Mouse (Mus musculus) stomach, postnatal 0 days (tissue): ENCODE results near the gene H2al1m. TPM values are rescaled to one million over a fixed set of nuclear protein-coding genes. Genes with fewer than 3 reads are reported as not detected.
"Not testable (repeated sequence)": the region's sequence is repeated elsewhere in the genome, so short reads cannot be mapped to it uniquely, and the experiment has no call there.

Experiments
- ATAC-seq: fragments of 200-750 bp; cut with Nextera tagmentation; 2 replicates; pipeline ENCODE4 v1.8.0; 2017; ENCODE audit not compliant: low FRiP score, low TSS enrichment
- DNase-seq: peaks from one replicate; pipeline ENCODE4 v3.0.0-alpha.2; 2016; ENCODE audit warnings: low spot score
- H3K27ac ChIP-seq: fragments of 300-500 bp; sonication (generic); replicated peaks from 2 replicates; pipeline ENCODE4 v1.5.1; 2014; ENCODE audit warnings: mild to moderate bottlenecking, control low read depth
- H3K27me3 ChIP-seq: fragments of 300-500 bp; sonication (generic); 2 replicates; pipeline ENCODE4 v1.6.1; 2014; ENCODE audit warnings: low read length; ENCODE audit not compliant: control insufficient read depth, insufficient read depth
- H3K36me3 ChIP-seq: fragments of 300-500 bp; sonication (generic); 2 replicates; pipeline ENCODE4 v1.6.1; 2014; ENCODE audit warnings: low read length, mixed read lengths; ENCODE audit not compliant: control insufficient read depth, insufficient read depth
- H3K4me1 ChIP-seq: fragments of 300-500 bp; sonication (generic); replicated peaks from 2 replicates; pipeline ENCODE4 v1.6.1; 2014; ENCODE audit warnings: antibody characterized with exemption; ENCODE audit not compliant: control insufficient read depth, insufficient read depth
- H3K4me2 ChIP-seq: fragments of 300-500 bp; sonication (generic); replicated peaks from 2 replicates; pipeline ENCODE4 v1.6.1; 2014; ENCODE audit warnings: low read depth, mild to moderate bottlenecking, control low read depth, moderate library complexity
- H3K4me3 ChIP-seq: fragments of 300-500 bp; sonication (generic); 2 replicates; pipeline ENCODE4 v1.5.1; 2014; ENCODE audit warnings: low read depth, low read length, control low read depth
- H3K9ac ChIP-seq: fragments of 300-500 bp; sonication (generic); 2 replicates; pipeline ENCODE4 v1.6.1; 2014; ENCODE audit warnings: mild to moderate bottlenecking, low read length, control low read depth, mixed read lengths
- H3K9me3 ChIP-seq: fragments of 300-500 bp; sonication (generic); 2 replicates; pipeline ENCODE4 v1.6.1; 2016; ENCODE audit warnings: low read length; ENCODE audit not compliant: control insufficient read depth
- CTCF ChIP-seq: IDR thresholded peaks from 2 replicates; pipeline ENCODE4 v1.5.1; 2016; ENCODE audit warnings: antibody characterized with exemption, low read depth, mild to moderate bottlenecking, moderate library complexity
- WGBS: fragments of 180-500 bp; shearing (Covaris S2); extraction: QIAGEN DNeasy Blood & Tissue Kit; methylation state at CpG from one replicate; pipeline ENCODE4 v1.1.7; 2014; 5-methylcytosine and 5-hydroxymethylcytosine counted together
- polyA plus RNA-seq: library from polyadenylated mRNA; unstranded; fragments of >200 nt; fragmentation: Nextera tagmentation; extraction: Ambion mirVana; gene quantifications from 2 replicates; pipeline ENCODE4 v1.2.1, GENCODE M21; 2015

Gene H2al1m
- polyA plus RNA-seq, 1 experiment from 2014 or later, result not detected

DNA sequence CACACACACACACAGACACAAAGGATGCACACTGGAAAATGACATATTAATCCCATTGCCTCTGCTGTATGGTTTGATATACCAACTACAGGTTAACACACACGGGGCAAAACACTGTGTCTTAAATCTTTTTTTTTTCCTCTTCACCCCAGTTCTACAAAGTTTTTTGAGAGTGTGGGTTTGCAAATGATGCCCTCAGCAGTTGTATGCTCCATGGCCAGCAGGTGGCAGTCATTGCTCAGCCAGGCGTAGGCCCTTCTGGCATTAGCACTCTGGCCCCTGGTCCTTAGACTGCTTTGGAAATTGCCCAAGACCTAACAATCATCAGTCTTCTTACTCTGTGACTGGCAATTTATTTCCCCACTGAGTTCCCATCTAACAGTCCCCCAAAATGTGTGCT lies 49.5 kb downstream of the H2al1m start:
- not testable (repeated sequence) for H3K4me3 ChIP-seq, H3K27me3 ChIP-seq, H3K27ac ChIP-seq, H3K9ac ChIP-seq, H3K4me2 ChIP-seq, H3K4me1 ChIP-seq, DNase-seq, ATAC-seq, H3K36me3 ChIP-seq, H3K9me3 ChIP-seq
- peak; percentile 49 for TF ChIP-seq CTCF
- WGBS, result 29% methylated on average over 1 of the region's 2 CpGs

Other genes starting within 250 kb of the H2al1m start
- not detected in 2 replicates for gene Fthl17f, start 220.7 kb upstream of the H2al1m start, polyA plus RNA-seq
- gene 4930402K13Rik, start 179.2 kb upstream of the H2al1m start, polyA plus RNA-seq, result not detected in 2 replicates
- 0.61 and 0.87 TPM in 2 replicates for gene Lancl3, start 83.9 kb upstream of the H2al1m start, polyA plus RNA-seq
- 0.17 TPM in 1 of 2 replicates, not detected in the other for gene Gm14862, start 26.9 kb upstream of the H2al1m start, polyA plus RNA-seq
- gene Xk, start 11.0 kb upstream of the H2al1m start, polyA plus RNA-seq, result 2.0 and 2.5 TPM in 2 replicates
- not detected in 2 replicates for gene H2al1k, start 66.9 kb downstream of the H2al1m start, polyA plus RNA-seq
- 1.8 TPM in 2 replicates for gene Cybb, start 204.0 kb downstream of the H2al1m start, polyA plus RNA-seq